Mouse (Mus musculus) ES-E14 (cell line): Measurements from ENCODE around the gene Fam227b. TPM values are rescaled to one million over a fixed set of nuclear protein-coding genes. Genes with fewer than 3 reads are reported as not detected.

Source experiments
- DNase-seq: peaks from one replicate; pipeline ENCODE4 v3.0.0-alpha.2; 2013; ENCODE audit warnings: low read depth, low spot score
- H3K27ac ChIP-seq: 2 replicates; pipeline ENCODE4 v1.5.1; 2012; ENCODE audit warnings: low read depth, mild to moderate bottlenecking, low read length, moderate library complexity, mixed read lengths; ENCODE audit not compliant: poor library complexity, insufficient read depth, severe bottlenecking
- H3K36me3 ChIP-seq: 2 replicates; pipeline ENCODE4 v1.6.1; 2012; ENCODE audit warnings: mild to moderate bottlenecking, low read length, moderate library complexity, mixed read lengths; ENCODE audit not compliant: control insufficient read depth, poor library complexity, insufficient read depth, severe bottlenecking
- H3K4me1 ChIP-seq, 2 experiments: fragments of 150-350 bp in 1 of 2; sonication (generic) in 1 of 2; 2 replicates each; pipeline ENCODE4 v1.6.1; 2012; ENCODE audit warnings: low read length in 2 of 2, mild to moderate bottlenecking in 1 of 2, mixed read lengths in 1 of 2; ENCODE audit not compliant: control insufficient read depth in 2 of 2, insufficient read depth in 2 of 2, poor library complexity in 1 of 2
- H3K4me3 ChIP-seq, 2 experiments: fragments of 150-350 bp in 1 of 2; sonication (generic) in 1 of 2; 2 replicates each; pipeline ENCODE4 v1.5.1; 2012; ENCODE audit warnings: low read length in 2 of 2, low read depth in 1 of 2, mild to moderate bottlenecking in 1 of 2, mixed read lengths in 1 of 2; ENCODE audit not compliant: insufficient read depth in 1 of 2, poor library complexity in 1 of 2, severe bottlenecking in 1 of 2
- H3K9ac ChIP-seq: 2 replicates; pipeline ENCODE4 v1.6.1; 2012; ENCODE audit warnings: low read depth, mild to moderate bottlenecking, low read length, mixed read lengths; ENCODE audit not compliant: poor library complexity, insufficient read depth, severe bottlenecking
- H3K9me3 ChIP-seq: fragments of 150-350 bp; sonication (generic); 2 replicates; pipeline ENCODE4 v1.6.1; 2012; ENCODE audit warnings: low read depth, mild to moderate bottlenecking, low read length; ENCODE audit not compliant: control insufficient read depth, insufficient read depth
- CHD2 ChIP-seq: IDR thresholded peaks from 2 replicates; pipeline ENCODE4 v1.6.1; 2014; ENCODE audit warnings: mild to moderate bottlenecking, low read depth, low read length, inconsistent platforms
- HCFC1 ChIP-seq: IDR thresholded peaks from 2 replicates; pipeline ENCODE4 v1.6.1; 2012; ENCODE audit warnings: low read length, inconsistent platforms, borderline replicate concordance; ENCODE audit not compliant: insufficient read depth
- MAFK ChIP-seq: IDR thresholded peaks from 2 replicates; pipeline ENCODE4 v1.6.1; 2014; ENCODE audit warnings: mild to moderate bottlenecking, low read depth, low read length, inconsistent platforms; ENCODE audit not compliant: insufficient read depth
- ZC3H11A ChIP-seq: IDR thresholded peaks from 2 replicates; pipeline ENCODE4 v1.6.1; 2012; ENCODE audit warnings: low read depth, mild to moderate bottlenecking, inconsistent platforms, low read length, borderline replicate concordance
- ZNF384 ChIP-seq: IDR thresholded peaks from 2 replicates; pipeline ENCODE4 v1.6.1; 2012; ENCODE audit warnings: low read depth, low read length, inconsistent platforms
- in situ Hi-C, 2 experiments: fragments of 600-800 bp; cut with MboI; formaldehyde crosslinking; loops; one replicate each; pipeline ENCODE4 v1.15.1; 2025; ENCODE audit warnings: low sequenced_read_pairs in 2 of 2, inconsistent platforms in 1 of 2; ENCODE audit not compliant: unreplicated experiment in 2 of 2
- total RNA-seq: library from RNA; depleted of rRNA; stranded (reverse); fragments of 300-350 nt; gene quantifications from 2 replicates; pipeline ENCODE4 v1.2.3, GENCODE M21; 2012

Gene Fam227b
- total RNA-seq, 1 experiment, result not detected

DNA sequence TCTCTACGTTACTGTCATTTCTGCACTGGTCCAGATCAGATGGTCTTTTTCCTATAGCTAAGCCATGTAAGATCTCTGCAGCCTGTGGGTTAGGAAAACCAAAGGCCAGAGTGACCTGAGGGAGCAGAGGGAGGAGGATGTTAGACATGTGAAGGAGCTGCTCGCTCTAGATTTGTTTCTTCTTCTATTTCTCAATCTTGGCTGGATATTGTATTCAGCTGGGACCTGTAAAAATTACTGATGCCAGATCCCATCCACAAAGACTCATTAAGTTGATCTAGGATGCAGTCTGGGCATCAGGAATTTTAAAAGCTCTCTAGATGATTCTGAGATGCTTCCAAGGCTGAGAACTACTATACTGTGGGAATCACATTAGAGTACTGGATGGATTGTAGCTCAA is 111.2 kb downstream of the Fam227b start:
- Histone ChIP-seq H3K4me3 (no peak overlapping the region), H3K9me3 (no peaks in the 10 kb centered on the region), H3K36me3 (no peaks in the 10 kb centered on the region), H3K9ac (no peak overlapping the region), H3K4me1 (no peaks in the 10 kb centered on the region), H3K27ac (no peak overlapping the region)
- in situ Hi-C loops, result no loop called here
- TF ChIP-seq ZC3H11A (no peak), HCFC1 (no peak), ZNF384 (no peak), MAFK (no peak), CHD2 (no peak)
- no peak for DNase-seq

DNA sequence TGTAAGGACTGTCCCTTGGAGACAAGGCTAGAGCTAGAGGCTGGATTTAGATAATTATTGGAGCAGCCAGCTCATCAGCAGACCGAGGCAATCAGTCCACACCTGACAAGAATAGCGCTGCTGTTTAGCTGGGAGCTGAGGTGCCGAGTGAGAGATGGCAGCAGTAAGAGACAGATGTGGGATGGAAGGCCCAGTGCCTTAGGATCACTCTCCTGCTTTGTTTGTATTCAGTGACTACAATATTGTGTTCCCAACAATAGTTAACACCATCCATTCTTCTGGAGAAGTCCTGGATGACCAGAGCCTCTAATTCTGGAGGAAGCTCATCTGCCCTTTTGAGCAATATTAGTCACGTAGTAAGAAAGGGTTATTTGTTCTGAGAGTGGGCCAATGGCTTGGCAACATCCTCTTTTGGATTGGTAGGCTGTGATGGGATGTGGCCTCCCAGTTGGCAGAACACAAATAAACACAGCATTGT is 112.4 kb downstream of the Fam227b start:
- no peak overlapping the region for H3K4me3 ChIP-seq
- no peaks in the 10 kb centered on the region for H3K4me1 ChIP-seq
- H3K36me3 ChIP-seq, result no peaks in the 10 kb centered on the region
- no peak overlapping the region for H3K9ac ChIP-seq
- no peak for DNase-seq
- TF ChIP-seq CHD2 (no peak), ZNF384 (no peak), HCFC1 (no peak), MAFK (no peak), ZC3H11A (no peak)
- in situ Hi-C loops, result no loop called here
- H3K27ac ChIP-seq, result no peak overlapping the region
- H3K9me3 ChIP-seq, result no peaks in the 10 kb centered on the region

DNA sequence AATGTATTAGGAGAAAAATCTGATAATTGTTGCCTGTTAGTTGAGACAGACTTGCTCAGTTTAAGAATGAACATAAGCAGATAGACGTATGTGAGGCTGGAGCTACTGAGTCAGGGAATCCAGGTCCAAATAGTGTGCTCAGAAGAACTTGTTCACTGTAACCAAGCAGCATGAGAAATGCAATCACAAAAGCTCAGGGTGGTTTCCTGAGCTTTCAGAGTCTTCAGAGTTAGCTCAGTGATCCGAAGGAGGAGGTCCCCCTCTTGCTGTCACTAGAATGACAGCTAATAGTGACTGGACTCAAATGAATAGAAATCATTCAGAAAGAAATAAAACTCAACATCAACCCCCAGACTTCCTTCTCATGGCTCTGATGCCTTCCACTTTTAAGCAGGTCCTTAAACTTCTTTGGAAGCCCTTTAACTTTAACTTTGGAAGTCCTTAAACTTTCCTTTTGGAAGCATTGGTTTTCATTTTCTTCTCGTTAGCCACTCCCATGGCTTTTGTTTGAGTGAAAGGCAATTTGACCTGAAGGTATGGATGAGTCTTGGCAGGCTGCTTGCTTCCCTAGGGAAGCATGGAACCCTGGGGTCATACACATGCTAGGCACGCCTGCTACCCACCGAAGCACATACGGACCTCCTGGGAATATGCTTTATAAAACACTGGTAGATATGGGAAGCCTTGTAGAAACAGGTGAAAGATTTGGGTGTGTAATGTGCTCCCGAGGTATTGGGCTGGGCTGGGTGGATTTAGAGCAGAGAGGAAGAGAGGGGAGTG is 113.4 kb downstream of the Fam227b start:
- Histone ChIP-seq H3K27ac (no peak overlapping the region), H3K4me3 (no peak overlapping the region), H3K36me3 (no peaks in the 10 kb centered on the region), H3K9me3 (no peaks in the 10 kb centered on the region), H3K4me1 (no peaks in the 10 kb centered on the region), H3K9ac (no peak overlapping the region)
- TF ChIP-seq HCFC1 (no peak), ZNF384 (no peak), MAFK (no peak), ZC3H11A (no peak), CHD2 (no peak)
- no peak for DNase-seq
- in situ Hi-C loops, result no loop called here

DNA sequence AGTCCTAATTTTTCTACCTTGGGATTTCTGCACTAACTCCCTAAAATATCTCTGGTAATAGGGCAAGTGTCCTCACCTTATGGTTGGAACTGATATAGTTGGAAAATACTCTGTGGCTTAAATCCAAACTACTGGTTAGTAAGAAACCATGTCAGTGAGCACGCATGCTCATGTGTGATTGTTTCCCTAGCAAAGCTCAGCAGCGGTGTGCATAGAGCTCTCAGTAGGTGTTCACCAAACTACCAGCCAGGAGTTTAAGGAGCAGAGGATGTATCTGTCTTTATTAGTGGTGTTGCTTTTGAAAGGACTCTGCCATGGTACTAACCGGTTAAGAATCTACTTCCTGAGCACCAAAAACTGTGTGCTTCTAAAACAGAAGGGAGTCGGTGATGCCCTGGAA is 115.7 kb downstream of the Fam227b start:
- no peak for DNase-seq
- H3K36me3 ChIP-seq, result no peaks in the 10 kb centered on the region
- H3K4me3 ChIP-seq, result no peak overlapping the region
- H3K9ac ChIP-seq, result no peak overlapping the region
- in situ Hi-C loops, result no loop called here
- TF ChIP-seq MAFK (no peak), HCFC1 (no peak), CHD2 (no peak), ZNF384 (no peak), ZC3H11A (no peak)
- no peaks in the 10 kb centered on the region for H3K9me3 ChIP-seq
- H3K4me1 ChIP-seq, result no peaks in the 10 kb centered on the region
- H3K27ac ChIP-seq, result no peak overlapping the region

DNA sequence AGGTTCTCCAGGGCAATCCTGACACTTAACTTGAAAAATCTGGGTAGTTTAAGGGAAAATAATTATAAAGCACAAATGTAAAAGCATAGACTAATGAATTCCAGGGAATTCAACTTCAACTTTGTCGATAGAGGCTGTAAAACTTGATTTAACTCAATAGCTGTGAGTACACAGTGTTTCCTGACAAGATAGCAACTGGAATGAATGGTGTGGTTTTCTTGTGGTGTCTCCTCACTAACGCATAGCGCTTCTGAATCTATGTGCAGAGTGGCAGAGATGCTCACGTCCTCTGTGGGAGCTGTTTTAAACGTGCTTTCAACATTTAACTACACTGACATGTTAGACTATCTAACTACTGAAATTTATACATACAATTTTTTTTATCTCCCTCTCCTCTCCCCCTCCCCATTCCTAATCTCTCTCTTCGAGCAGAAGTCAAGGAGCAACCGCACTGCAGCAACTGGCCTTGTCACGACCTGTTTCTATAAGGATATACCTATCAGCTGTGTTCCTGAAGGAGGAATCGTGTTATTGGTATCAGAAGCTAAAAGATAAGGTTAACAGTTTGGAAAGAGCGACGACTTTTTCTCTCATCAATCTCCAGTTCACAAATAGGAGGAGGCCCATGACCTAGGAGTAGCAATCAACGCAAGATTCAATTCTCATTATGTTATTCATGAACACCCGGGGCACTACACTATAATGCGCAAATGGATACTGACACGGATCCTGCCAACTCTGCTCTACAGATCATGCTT is 116.6 kb downstream of the Fam227b start:
- Histone ChIP-seq H3K27ac (no peak overlapping the region), H3K9ac (no peak overlapping the region), H3K36me3 (no peaks in the 10 kb centered on the region), H3K4me3 (no peak overlapping the region), H3K4me1 (no peaks in the 10 kb centered on the region), H3K9me3 (no peaks in the 10 kb centered on the region)
- in situ Hi-C loops, result no loop called here
- TF ChIP-seq ZNF384 (no peak), HCFC1 (no peak), CHD2 (no peak), ZC3H11A (no peak), MAFK (no peak)
- no peak for DNase-seq
